Mouse (Mus musculus): ENCODE measurements around the gene Atad3a.

Atad3a gene

DNA sequence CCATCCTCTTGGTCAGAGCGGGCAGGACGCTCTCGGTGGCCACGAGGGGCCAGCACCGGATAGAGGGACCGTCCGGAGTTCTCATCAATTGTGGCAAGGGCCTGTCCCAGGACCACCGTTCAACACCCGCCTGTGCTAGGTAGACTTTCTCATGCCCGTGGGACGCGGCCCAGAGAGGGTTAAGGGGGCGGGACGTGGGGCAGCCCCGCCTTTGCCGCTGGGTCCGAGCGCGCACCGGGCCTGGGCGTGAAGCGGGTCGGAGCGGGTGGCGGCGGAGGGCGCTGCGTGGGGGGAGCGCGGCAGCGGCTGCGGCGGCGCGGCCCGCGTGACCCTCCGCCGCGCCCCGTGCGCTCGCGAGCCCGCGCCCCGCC, 66.8 kb downstream of the Atad3a start, which contains the start of gene Fndc10:
TSS of gene Fndc10 (plus strand) at position 232 of the 371 bp plus-strand sequence.
- peak; percentile 51 for DNase-seq (ENCODE audit: low spot score)

DNA sequence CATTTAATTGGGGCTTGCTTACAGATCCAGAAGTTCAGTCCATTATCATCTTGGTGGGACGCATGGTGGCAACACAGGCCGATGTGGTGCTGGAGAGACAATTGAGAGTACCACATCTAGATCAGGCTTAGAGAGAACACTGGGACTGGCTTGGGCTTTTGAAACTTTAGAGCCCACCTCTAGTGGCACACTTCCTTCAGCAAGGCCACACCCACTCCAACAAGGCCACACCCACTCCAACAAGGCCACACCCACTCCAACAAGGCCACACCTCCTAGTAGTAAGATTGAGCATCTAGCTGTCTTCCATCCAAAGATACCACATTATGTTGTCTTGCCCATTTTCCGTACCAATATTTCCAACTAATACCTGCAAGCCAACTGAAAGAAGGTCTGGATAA, 68.5 kb downstream of the Atad3a start:
- DNase-seq (ENCODE audit: low spot score): no peak

Data from ovary, adult 18-20 months (tissue).